Mouse (Mus musculus) mature B cell (primary cell): ENCODE data around the gene Rpgrip1l.

Experiments used
- in situ Hi-C: fragments of 300-500 bp; cut with MboI; formaldehyde crosslinking; loops from 2 replicates; pipeline ENCODE4 v1.14.3; 2019

Gene Rpgrip1l

GRCm38 (mm10) chr8:91273493-91273892 lies 39.6 kb downstream of the Rpgrip1l start:
- in situ Hi-C loops = no loop called here

GRCm38 (mm10) chr8:91269374-91269958 lies 43.6 kb downstream of the Rpgrip1l start:
- in situ Hi-C loops = no loop called here

- in situ Hi-C loops = no loop called here
These were observed 48.5 kb downstream of the Rpgrip1l start for GRCm38 (mm10) chr8:91264564-91264963.

- in situ Hi-C loops = no loop called here
These were observed 49.1 kb downstream of the Rpgrip1l start for GRCm38 (mm10) chr8:91263939-91264338.

- in situ Hi-C loops = no loop called here
These were observed 51.5 kb downstream of the Rpgrip1l start for GRCm38 (mm10) chr8:91261598-91261997.

- in situ Hi-C loops = no loop called here
These were observed 62.1 kb downstream of the Rpgrip1l start for GRCm38 (mm10) chr8:91250966-91251365.

- in situ Hi-C loops = no loop called here
These were observed 63.1 kb downstream of the Rpgrip1l start for GRCm38 (mm10) chr8:91249758-91250466.

- in situ Hi-C loops = no loop called here
These were observed 67.1 kb downstream of the Rpgrip1l start for GRCm38 (mm10) chr8:91245821-91246454.

GRCm38 (mm10) chr8:91242721-91243120 lies 70.3 kb downstream of the Rpgrip1l start:
- in situ Hi-C loops = no loop called here

- in situ Hi-C loops = no loop called here
These were observed 71.1 kb downstream of the Rpgrip1l start for GRCm38 (mm10) chr8:91241873-91242519.

GRCm38 (mm10) chr8:91241371-91241770 lies 71.7 kb downstream of the Rpgrip1l start:
- in situ Hi-C loops = no loop called here

- in situ Hi-C loops = no loop called here
These were observed 75.9 kb downstream of the Rpgrip1l start for GRCm38 (mm10) chr8:91237191-91237590.

GRCm38 (mm10) chr8:91234097-91234496 lies 79.0 kb downstream of the Rpgrip1l start:
- in situ Hi-C loops = no loop called here

GRCm38 (mm10) chr8:91227421-91227841 lies 85.6 kb downstream of the Rpgrip1l start:
- in situ Hi-C loops = no loop called here

GRCm38 (mm10) chr8:91224227-91224626 lies 88.8 kb downstream of the Rpgrip1l start:
- in situ Hi-C loops = no loop called here

GRCm38 (mm10) chr8:91221841-91222240 lies 91.2 kb downstream of the Rpgrip1l start:
- in situ Hi-C loops = no loop called here

- in situ Hi-C loops = no loop called here
These were observed 94.8 kb downstream of the Rpgrip1l start for GRCm38 (mm10) chr8:91218271-91218670.

GRCm38 (mm10) chr8:91217062-91217905 lies 95.8 kb downstream of the Rpgrip1l start:
- in situ Hi-C loops = no loop called here

GRCm38 (mm10) chr8:91214287-91214686 lies 98.8 kb downstream of the Rpgrip1l start:
- in situ Hi-C loops = no loop called here

GRCm38 (mm10) chr8:91212948-91213347 lies 100.1 kb downstream of the Rpgrip1l start:
- in situ Hi-C loops = no loop called here

GRCm38 (mm10) chr8:91209658-91210057 lies 103.4 kb downstream of the Rpgrip1l start:
- in situ Hi-C loops = no loop called here

- in situ Hi-C loops = no loop called here
These were observed 105.4 kb downstream of the Rpgrip1l start for GRCm38 (mm10) chr8:91207676-91208075.
